Mouse (Mus musculus) urinary bladder, postnatal 4 days (tissue): Measurements from ENCODE around the gene Sp1.

ENCODE experiments used
- DNase-seq, 2 experiments: peaks; one replicate each; pipeline ENCODE4 v3.0.0; 2021 to 2022; ENCODE audit warnings: low spot score in 2 of 2

Gene Sp1

DNA sequence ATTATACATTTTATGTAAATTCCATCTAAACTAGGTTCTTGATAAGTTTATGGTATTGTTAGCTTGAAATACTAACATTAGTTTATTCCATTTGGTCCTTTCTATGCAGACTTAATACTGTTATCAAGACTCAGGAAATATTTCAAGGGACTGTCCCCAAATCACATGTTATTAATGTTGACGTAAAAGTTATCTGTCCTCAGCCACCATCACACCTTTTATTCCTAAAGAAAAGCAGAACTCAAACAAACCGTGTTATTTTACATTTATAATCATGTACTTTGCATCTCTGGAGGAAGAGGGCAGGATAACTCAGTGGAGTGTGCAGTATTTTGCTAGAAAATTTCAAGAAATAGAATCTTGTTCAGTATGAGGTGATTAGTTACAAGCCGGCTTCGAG lies 27.2 kb downstream of the Sp1 start:
- DNase-seq: no peak

DNA sequence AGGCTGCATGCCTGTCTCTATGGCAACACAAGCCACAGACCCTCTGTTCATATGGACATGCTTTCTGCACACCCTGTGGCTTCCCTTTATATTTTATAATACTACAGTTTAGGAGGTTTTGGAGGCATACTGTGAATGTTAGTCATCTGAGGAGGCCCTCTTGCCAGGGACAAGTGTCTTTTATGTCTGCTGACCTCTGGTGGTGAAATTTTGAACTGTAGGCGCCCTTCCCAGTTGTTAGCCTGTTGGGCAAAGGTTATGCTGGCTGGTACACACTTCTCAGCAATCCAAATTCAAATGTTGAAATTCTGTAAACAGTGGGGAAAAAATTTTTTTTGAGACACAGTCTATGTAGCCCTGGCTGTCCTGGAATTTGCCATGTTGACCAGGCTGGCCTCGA lies 36.5 kb downstream of the Sp1 start:
- peak; percentile 71 to 86 for DNase-seq

DNA sequence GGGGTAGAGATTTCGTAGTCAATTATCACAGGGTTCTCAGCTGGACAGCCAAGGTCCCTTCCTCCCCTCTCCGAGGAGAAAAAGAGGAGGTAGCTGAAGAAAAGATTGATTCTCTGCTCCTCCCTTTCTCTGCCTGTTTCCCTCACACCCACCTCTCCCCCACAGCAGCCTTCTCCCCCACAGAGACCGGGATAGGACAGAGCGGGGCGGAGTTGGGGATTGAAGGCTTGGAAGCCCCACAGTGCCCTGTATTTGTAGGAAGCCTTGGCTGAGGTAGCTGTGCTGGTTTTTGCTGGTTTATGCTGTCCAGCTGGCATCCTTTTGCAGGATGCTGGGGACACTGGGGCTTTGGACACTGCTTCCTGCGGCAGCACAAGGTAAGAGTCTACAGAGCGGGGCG lies 39.2 kb downstream of the Sp1 start, which contains the start of gene Amhr2:
Gene Amhr2 (plus strand): TSS at position 222 of the 400 bp plus-strand sequence.
- no peak for DNase-seq

DNA sequence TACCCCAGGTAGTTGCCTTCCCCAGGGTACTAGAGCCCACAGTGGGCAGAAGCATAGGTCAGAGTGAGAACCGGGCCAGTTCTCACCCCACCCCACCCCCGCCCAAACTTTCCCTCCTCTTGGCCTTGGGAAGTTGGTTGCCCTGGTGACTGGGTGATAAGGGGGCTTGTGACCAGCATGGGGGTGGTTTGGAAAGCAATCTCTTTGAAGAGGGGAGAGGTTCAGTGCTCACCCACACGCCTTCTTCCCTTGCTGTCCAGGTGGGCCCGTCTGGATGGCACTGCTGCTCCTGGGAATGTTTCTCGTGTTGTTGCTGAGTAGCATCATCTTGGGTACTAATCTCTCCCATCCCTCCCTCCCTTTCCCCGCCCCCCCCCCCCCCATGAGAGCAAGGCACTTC lies 40.5 kb downstream of the Sp1 start:
- no peak for DNase-seq

DNA sequence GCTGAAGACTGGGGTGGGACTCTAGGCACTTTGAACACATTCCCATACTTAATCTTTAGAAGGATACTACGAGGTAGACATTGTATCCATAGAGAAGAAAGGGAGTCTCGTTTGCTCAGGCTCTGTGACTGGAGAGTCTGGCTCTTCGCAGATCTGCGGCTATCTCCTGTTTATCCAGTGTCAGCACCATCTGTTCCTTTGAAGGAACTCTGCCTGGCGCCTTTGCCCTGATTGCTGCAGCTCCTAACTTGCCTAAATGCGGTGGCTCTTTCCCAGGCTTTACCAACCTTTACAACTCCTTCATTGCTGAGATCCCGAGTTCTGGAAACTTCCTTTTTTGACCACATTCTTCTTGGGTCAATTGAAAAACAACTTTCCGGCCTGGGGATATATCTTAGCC lies 43.4 kb downstream of the Sp1 start:
- no peak for DNase-seq

DNA sequence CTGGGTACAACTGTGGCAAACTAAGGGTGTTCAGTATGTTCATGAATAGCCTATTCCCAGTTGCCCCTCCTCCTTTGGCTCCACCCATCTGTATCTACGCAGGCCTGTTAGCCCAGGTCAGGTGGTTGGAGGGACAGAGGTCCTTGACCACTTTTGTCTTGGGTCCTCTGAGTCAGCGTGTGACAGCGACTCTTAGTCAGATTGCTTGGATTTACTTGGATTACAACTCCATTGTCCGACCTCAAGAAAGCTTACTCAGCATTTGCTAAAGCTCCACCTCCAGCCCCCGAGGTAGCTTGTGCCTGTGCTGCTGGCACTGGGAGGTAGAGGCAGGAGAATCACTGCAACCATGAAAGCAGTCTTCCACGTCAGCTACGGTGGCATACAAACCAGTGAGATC lies 45.0 kb downstream of the Sp1 start:
- no peak for DNase-seq

DNA sequence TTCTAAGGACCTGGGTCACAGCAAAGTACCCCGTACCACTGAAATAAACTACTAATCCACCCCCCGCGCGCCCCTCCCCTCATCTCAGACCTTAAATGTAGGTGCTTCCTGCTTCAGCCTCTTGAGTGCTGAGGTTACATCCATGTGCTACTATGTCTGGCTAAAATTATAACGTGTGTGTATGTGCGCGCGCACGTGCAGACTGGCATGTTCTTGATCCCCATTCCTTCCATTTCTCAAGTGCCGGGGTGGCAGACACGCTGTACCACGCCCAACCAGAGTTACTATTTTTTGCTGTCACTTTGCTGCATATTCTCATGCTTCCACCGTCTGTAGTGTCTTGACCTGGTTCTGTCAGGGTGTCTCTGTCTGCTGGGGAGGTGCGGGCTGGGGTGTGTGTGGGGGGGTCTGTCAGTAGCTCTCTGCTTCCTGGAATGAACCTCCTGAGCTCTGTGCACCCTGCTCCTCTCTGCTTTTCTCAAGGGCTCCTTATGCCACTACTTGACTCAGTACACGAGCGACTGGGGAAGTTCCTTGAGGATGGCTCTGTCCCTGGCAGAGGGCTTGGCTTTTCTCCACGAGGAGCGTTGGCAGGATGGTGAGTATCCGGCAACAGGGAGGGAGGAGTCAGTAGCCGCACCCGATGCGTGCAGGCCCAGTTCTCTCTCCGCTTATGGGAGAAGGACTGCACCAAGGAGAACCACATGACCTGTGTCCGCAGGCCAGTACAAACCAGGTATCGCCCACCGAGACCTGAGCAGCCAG lies 45.9 kb downstream of the Sp1 start:
- peak in 1 of 2 experiments; percentile 11 for DNase-seq

DNA sequence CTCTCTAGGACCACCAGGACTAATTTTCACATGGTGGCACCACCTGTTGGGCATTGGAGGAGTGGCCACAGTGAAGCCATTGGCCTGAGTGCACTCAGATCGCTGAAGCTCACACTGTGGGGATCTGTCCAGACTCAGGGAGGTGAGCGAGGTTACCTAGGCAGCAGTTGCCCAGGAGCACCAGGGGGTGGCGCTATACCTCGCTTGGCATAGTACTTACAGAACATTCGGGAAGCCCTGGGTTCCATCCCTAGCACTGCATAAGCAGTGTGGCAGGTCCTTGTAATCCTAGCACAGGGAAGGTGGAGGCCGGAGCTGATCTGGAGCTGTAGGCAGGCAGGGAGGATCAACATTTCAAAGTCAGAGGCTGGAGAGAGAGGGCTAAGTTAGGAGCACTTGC lies 50.0 kb downstream of the Sp1 start:
- no peak for DNase-seq

DNA sequence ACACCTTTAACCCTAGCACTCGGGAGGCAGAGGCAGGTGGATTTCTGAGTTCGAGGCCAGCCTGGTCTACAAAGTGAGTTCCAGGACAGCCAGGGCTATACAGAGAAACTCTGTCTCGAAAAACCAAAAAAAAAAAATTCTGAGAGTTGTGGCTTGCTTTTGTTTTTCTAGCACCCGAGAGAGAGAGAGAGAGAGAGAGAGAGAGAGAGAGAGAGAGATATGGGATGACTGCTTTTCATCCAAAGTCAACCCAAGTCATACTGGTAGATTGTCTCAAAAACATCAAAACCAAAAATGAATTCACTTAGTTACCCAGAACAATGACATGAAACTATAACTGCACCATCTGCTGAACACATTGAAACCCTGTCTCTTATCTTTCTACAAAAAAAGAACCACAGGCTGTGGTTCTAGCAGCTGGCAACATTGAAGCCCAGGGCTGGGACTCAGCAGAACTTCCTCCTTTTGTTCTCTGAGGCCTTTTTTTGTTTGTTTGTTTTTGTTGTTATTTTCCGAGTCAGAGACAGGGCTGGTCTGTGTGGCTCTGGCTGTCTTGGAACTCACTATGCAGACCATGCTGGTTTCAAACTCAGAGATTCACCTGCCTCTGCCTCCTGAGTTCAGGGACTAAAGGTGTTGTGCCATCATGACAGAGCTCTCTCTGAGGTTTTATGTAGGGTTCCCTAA lies 52.2 kb downstream of the Sp1 start:
- no peak for DNase-seq

DNA sequence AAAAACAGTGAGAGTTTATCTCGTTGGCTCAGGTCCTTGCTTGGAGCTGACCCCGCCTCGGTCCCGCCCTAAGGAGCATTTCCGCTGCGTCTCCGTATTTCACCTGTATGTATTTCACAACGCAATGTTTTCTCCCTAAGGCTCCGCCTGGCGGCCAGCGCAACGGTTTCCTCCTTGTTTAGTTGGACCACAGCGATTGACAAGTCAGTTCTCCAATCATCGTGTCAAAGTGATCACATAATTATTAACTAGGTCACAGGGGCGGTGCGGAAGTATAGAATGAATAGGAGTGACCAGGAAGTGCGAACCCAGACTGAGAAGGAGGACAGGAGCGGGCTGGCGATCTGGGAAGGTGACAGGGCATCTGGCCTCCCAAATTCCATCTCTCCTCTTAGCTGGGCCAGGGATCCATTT lies 53.0 kb downstream of the Sp1 start, which contains the start of gene Prr13:
Gene Prr13 (plus strand): TSS at position 125 of the 414 bp plus-strand sequence.
- peak; percentile 85 to 87 for DNase-seq

DNA sequence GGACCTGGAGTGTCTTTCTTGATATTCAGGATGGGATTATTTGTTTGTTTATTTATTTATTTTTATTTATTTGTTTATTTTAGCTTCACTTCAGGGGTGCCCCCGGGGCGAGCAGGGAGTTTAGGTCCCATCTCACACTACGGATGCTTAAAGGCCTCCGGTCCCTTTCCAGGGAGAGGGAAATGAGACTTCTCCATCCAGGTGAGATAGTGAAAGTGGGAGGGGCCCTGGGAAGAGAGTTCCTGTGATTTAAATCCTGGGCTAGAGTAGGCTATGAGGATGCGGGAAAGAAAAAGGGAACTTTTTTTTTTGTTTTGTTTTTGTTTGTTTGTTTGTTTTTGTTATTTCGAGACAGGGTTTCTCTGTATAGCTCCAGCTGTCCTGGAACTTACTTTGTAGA lies 53.4 kb downstream of the Sp1 start:
- no peak for DNase-seq

DNA sequence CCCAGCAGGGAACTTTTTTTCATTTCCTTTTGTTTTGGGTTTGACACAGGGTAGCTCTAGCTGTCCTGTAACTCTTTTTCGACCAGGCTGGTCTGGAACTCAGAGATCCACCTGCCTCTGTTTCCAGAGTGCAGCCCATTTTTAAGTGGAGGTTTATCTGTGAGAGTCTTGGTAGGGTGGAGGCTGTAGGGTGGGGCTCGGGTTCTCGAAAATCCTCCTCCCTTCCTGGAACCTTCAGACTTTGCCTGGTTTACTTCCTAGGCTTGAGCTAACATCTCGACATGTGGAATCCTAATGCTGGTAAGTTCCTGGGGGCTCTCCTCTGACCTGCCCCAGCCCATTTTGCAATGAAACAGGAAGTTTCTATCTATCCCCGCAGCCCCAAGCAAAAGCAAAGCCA lies 53.9 kb downstream of the Sp1 start:
- DNase-seq: no peak

DNA sequence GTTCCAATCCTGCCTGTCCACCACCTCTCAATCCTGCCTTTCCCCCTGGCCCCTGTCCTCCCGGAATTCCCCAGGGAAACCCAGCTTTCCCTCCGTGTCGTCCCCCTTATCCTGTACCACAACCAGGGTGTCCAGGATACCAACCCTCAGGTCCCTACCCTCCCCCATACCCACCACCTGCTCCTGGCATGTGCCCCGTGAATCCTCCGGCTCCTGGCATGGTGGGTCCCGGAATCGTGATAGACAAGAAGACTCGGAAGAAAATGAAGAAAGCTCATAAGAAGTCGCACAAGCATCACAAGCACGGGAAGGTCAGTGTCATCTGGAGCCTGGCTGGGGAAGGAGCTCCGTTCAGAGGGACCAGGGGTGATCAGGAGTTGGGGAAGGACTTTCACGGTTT lies 54.5 kb downstream of the Sp1 start:
- no peak for DNase-seq

DNA sequence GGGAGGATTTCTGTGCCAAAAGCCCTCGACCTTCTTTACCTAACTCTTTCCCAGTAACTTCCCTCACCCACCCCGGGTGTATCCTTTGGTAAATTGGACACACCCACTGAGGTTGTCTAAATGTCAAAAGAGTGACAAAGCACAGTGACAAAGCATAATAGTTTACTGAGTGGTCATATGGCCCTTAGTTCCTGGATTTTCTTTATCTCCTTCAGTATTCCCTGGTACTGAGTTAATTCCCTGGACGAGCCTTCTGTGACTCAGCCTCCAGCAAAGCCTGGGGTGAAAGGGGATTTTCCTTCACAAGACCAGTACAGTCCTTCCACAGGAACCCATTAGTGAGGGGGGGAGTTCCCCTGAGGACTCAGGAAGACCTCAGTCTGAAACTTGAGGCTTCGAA lies 55.0 kb downstream of the Sp1 start:
- no peak for DNase-seq

DNA sequence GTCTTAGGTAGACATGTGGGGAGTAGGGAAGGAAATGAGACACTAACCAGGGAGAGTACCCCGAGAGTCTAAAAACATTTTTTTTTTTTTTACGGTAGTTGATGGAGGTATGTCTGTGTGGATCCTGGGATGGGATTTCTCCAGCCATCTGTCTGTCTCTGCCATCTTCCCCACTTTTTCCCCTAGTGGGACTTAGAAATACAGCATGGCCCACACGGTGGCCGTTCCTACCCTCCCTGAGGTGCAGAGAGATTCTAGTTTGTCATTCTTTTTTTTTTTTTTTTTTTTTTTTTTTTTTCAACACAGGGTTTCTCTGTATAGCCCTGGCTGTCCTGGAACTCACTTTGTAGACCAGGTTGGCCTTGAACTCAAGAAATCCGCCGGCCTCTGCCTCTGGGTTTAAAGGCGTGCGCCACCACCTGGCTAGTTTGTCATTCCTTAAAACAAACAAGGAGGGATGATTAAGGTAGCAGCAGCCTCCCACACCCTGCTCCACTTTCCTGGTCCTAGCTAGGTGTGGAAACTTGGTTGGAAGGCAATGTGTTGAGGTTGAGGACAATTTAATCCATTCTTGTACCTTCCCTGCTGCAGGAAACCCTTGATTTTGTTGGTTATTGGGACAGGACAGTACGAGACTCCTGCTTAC lies 55.6 kb downstream of the Sp1 start:
- DNase-seq: no peak

DNA sequence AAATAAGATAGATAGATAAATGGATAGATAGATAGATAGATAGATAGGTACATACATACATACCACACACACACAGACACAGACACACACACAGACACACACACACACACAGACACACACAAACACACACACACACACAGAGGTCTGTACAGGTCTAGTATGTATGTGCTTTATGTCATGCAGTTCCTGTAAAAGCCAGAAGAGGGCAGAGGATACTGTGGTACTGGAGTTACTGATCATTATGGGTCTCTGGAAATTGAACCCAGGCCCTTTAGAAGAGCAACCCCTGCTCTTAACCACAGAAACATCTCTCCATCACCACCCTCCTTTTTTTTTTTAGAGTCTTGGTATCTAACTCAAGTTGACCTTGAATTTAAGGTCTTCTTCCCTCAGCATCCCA lies 57.7 kb downstream of the Sp1 start:
- no peak for DNase-seq

DNA sequence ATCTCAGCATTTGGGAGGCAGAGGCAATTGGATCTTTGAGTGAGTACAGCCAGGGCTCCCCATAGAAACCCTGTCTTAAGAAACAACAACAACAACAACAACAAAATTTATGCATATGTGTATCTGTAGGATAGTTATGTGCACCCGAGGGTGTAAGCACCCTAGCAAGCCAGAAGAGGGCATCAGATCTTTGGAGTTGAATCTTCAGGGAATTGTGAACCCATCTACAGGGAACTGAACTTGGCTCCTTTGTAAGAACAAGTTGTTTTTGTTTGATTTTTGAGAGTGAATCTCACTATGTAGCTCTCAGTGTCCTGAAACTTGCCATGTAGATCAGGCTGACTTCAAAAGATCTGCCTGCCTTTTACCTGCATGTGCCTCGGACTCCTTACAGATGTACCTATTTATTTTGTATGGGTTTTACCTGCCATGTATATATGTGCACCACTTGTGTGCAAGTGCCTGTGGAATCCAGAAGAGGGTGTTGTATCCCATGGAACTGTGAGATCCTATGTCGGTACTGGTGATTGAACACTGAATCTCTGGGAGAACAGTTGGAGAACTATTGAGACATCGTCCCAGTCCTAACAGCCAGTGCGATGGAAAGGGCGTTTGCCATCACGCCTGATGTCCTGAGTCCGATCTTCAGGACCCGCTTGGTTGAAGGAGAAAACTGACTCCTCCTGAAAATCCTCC lies 62.9 kb downstream of the Sp1 start:
- DNase-seq: no peak

DNA sequence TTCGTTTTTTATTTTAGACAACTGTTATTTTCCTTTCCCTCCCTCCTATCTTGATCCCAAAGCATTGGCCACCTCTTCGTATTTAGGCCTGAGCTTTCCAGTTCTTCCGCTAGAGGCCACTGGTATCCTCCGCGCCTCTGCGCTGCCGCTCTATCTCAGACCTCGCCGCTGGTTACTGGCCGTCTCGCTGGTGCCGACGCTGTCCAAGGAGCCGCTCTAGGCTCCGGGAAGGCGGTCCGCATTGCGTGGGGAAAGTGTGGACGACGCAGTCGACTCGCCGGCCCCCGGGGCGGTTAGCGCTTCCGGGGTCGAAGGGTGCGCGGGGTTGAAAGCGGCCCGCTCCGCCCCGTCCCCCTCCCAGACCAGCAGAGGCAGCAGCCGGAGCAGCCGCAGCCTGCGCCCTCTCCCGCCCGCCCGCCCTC lies 64.3 kb downstream of the Sp1 start, which contains the start of gene Pcbp2:
Gene Pcbp2 (plus strand): TSS at position 357 of the 422 bp plus-strand sequence.
- peak; percentile 96 to 97 for DNase-seq

DNA sequence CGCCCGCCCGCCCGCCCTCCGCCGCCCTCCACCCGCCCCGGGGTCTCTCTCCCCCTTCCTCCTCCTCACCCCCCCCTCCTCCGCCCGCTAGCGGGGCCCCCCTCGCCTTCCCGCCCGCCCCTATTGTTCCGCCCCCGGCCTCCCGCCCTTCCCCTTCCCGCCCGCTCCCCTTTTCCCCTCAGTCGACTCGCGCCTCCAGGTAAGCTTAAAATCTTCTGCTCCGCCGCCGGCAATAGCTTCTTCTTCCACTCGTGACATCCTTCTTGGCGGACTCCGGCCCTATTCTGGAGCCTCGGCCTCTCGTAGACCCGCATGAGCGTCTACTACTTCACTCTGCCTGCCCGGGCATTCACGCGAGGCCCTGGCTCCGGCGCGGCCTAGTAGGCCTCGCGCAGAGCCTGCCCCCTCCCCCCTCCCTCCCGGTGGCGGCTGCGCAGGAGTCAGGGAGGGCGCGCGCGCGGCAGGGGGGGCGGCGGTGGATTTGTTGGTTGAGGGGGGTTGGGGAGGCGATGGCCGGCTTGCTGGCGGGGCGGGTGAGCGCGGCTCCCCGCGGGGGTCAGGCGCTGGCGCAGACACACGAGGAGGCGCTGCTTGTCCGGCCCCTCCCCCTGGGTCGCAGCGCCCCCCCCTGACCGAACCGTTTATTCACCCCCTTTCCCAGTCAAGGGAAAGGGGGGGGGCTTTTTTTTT lies 64.8 kb downstream of the Sp1 start:
- DNase-seq: peak; percentile 80 to 81

DNA sequence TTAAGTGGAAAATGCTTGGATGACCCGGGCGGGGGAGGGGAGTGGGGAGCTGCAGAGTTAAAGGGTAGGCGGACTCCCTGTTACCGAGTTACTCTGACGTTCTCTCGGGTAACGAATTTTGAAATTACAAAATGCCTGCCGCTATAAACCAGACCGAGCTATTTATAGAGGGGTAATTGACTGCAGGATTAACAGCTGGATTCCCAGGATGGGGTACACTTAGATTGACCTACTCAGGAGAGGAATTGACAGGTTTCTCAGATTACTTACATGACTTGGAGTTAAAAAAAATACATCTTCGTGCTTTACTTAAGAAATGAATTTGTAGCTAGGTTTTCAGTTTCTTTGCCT lies 65.3 kb downstream of the Sp1 start:
- DNase-seq: no peak

DNA sequence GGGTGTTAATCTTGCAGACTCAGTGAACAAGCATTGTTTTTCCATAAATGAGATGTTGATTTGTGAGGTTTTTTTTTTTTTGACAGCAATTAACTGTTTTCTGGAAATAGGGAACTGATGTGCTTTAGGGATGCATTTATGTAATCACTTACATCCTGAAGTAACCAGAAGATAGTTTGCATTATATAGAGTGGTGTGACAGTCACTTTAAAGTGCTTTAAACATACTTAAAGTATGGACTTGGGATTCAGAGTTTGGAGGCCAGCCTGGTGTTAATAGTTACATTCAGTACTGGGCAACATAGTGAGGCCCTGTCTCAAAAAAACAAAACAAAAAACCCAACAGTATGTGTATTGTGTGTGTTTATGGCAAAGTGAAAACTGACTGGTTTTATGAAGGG lies 65.8 kb downstream of the Sp1 start:
- no peak for DNase-seq

DNA sequence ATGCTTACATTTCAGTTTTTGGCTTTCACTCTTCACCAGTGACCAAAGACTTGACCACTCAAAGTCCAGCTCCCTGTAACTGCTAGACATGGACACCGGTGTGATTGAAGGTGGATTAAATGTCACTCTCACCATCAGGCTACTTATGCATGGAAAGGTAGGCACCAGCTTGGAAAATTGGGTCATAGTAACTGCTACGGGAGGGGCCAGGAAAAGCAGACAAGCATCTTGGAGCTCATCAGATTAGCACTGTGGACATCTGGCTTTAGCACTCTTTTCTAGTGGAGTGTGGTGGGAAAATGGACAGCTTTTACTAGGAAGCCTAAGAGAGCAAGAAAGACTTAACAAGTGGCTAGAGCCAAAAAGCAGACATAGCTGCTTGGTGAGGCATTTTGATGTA lies 67.3 kb downstream of the Sp1 start:
- DNase-seq: no peak
